Mouse (Mus musculus) heart, postnatal 4 days (tissue): ENCODE measurements around the gene Ntn1. TPM values are rescaled to one million over a fixed set of nuclear protein-coding genes. Genes with fewer than 3 reads are reported as not detected.
A peak's percentile ranks its signal among the peaks of the same experiment; 100 is the strongest.

Source experiments
- DNase-seq: peaks from one replicate; pipeline ENCODE4 v3.0.0; 2021
- total RNA-seq, 2 experiments: library from RNA; stranded (reverse); gene quantifications; 2 replicates each; pipeline ENCODE4 v1.2.3; 2021

The Ntn1 gene
- total RNA-seq, 2 experiments from 2014 or later = 85.3 to 101 TPM

DNA sequence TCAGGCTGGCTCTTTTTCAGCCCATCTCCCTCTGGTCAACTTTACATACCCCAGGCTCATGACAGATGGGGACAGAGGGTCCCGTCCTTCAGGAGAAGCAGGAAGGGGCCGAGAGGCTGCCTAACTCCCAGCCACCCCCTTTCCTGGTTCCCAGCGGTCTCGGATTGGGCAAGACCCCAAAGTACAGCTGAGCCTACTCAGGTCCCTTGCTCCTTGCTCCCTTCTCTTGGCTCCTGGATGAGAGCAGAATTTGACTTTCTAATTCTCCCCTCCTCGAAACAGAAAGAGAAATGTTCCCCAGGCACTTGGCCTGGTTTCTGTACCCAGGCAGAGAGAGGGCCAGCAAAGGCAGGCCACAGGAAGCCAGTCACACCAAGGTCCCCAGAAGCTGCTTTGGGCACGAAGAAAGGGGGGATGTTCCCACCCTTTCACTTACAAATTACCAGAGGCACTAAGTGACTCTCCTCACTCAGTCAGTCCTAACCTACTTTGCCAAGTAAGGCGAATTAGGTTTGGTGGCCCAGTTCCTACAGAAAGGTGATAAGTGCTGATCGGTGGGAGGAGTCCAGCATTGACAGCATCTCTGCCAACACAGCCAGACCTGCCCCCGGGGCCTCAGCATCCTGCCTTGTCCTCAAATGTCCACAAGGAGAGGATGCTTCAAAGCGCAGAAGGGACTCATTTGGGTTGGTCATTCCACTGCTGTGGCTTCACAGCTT lies 70.1 kb downstream of the Ntn1 start:
- no peak for DNase-seq

DNA sequence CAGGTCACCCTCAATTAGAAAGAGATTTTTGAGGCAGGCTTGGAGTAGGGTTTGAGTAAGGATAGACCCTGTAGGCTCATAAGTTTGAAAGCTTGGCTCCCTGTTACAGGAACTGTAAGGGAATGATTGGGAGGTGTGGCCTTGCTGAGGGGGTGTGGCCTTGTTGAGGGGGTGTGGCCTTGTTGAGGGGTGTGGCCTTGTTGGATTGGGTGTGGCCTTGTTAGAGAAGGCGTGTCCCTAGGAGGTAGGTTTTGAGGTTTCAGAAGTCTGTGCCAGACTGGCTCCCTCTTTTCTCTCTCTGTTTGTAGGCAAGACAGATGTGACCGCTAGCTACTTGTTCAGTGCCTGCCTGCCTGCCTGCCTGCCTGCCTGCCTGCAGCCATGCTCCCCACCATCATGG lies 75.8 kb downstream of the Ntn1 start:
- no peak for DNase-seq

DNA sequence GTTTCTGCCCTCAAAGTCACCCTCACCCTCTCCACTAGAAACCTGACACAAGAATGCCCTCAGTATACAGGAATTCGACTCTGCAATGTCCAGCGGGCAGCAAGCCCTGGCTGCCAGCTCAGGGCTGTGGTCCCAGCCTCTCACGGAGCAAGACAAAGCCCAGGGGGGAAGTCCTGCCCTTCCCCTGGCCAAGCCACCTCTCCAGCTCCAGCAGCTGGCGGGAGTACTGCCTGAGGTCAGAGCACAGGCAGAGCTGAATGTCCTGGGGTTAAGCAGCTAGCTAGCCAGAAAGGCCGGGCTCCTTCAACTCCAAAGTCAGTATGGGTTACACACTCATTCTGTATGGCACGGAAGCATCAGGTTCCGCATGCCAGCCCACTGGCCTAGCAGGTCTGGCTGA lies 79.2 kb downstream of the Ntn1 start:
- DNase-seq = peak; percentile 59

DNA sequence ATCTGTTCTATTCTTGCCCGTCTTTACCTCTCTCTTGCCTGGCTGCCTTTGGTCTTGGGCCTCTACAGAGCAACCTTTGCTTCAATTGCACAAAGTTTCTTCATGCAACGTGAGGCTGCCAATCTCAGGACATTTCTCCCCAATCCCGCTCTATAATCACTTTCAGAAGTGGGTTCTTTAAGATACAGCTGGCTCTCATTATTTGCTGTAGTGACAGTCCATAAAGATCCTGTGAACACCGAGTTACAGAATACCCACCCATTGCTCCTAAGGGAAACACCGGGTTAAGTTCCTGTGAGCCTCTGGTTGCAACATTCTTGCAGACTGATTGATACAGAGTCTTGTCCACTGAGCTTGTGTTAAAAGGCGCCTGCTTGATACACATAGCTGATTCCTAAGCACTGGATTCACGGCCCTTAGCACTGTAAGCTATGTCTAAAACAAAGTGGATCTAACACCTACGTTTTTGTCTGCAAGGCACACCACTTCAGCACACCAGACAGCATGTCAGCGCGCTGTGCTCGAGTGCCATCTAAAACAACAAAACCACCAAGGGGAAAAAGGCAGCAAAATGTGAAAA lies 85.0 kb downstream of the Ntn1 start:
- no peak for DNase-seq

DNA sequence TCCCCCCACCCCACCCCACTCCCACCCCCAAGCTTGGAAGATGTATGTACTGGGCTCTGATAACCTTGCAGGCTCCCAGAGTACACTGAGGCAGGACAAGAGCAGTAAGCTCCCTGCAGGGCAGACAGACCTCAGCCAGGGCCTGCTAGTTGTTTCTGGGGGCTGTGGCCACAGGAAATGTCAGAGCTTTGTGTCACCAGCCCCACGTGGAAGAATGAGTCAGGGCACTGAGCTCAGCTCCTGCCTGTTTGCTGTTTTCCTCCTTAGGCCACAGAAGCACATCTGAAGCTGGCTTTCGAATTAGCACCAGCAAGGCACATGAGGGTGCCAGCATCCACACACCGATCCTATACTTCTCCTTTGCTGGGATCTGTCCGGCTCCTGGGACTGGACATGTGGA lies 86.8 kb downstream of the Ntn1 start:
- no peak for DNase-seq

DNA sequence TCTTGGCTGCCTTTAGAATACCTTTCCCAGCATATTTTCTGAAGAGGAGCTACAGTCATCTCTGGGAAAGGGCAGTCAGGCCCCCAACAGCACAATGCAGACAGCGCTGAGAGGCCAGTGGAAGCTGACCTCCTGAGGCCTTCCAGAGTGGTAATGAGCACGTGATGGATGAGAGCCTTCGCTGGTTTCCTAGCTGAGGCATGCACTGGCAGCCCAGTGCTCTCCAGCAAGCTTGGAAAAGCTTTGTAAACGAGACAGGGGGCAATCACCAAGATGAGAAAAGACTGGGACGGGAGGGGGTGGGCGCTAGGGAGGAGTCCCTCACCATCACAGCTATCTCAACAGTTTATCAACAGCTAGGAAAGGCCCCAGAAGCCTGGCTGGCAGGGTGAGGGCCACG lies 87.6 kb downstream of the Ntn1 start:
- DNase-seq = no peak

DNA sequence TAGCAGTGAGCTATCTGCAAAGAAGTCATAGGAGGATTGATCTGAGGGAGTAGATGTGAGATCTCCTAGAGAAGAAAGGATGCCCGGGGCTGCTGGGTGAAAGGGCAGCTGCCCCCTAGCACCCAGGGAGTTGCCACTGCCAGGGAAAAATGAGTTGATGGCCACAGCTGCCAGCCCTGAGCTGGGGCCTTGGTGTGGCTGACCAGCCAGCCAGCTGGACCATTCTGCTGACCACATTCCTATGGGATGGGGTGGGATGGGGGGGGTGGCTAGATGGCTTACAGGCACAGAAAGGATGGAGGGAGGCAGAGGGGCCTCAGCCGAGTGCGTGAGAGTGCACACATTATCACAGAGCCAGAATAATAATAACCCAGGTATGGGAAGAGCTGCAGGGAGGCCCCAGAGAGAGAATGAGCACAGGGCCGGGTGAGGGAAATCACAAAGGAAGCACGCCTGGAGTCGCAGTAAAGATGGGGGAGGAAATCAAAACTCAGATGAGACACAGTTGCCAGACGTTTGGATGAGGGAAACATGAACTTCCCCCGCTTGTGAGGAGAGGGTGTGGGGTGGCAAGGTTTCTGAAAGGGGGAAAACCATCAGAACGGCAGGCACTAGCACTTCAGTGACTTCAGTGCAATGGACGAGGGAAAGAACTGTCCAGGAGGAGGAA lies 91.6 kb downstream of the Ntn1 start:
- DNase-seq = no peak

DNA sequence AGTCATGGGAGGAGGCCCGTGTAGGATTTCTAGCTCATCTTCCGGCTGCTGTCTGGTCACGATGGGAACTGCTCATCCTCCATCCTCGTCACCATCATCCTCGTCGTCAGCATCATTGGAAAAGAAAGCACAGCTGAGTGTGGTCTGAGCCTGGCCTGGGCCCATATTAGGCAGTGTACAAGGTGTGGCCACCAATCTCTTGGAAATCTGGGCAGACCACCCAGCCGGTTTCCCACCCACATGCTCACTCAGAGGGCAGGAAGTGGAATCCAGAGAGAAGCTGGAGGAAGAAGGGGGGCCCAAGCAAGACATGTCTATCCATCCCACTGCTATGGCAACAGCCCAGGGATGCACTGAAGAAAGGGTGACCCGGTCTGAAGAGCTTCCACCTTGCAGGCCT lies 94.6 kb downstream of the Ntn1 start:
- DNase-seq = no peak

DNA sequence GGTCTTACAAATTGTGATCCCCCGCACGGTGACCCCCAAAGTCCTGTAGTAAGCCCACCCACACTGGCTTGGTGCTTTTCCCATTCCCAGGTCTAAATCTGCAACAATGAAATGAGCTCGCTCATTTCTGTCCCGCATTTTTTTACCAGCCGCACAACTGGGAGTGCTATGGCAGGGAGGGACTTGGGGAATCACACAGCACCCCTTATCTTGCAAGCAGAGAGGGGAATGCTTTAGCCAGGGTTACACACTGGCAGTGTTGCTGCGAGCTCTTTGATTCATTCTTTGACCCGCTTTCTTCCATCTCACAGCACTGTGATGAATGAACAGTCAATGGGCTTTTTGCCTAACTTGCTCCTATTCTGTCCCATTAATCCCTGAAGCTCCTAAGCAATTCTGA lies 98.3 kb downstream of the Ntn1 start:
- DNase-seq = no peak

DNA sequence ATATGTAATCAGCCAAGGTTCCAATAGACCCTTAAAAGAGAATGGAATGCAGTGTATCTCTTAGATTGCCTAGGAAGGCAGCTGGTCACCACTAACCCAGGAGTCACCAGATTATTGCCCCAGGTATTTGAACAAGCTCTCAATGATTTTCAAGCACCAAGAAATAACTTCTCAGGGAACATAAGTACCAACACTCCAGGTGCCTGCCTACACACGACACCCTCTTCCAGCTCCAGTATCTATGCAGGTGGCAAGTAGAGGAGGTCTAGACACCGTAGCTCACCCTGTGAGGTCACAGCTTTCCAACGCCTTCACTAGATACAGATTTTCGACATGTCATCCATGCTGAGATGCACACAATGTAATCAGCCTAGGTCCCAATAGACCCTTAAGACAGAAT lies 99.0 kb downstream of the Ntn1 start:
- DNase-seq = no peak

DNA sequence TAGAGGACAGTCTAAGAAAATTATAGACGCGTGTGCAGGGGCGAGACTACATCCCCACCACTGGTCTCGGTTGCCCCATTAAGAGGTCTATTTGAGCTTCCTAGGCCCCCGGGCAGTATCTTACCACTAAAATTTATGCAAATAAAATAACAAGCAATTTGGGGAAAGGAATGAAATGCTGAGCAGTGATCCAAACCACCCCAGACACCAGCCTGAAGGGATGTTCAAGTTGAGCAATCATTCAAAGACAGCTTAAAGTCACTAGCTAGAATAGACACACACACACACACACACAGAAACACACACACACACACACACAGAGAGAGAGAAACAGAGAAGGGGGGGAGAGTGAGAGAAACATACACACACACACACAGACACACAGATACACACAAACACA lies 105.1 kb downstream of the Ntn1 start:
- no peak for DNase-seq

DNA sequence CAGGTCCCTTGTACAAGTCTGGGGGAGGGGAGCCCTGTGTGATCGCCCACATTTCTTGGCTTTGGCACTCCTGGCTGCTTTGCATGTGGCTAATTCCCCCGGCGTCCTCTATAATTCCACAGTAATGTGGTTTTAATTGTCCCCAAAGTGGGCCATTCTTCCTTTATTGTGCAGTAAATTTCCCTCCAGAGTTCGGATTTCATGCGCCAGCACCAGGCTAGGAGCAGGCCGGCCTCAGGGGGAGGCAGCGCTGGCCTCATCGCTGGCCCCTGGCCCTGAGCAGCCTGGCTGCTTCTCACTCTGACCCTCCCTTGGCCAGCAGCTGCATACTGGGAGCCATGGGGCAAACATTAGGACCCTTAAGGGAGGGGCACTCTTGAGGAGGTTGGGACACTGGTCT lies 110.0 kb downstream of the Ntn1 start:
- no peak for DNase-seq

DNA sequence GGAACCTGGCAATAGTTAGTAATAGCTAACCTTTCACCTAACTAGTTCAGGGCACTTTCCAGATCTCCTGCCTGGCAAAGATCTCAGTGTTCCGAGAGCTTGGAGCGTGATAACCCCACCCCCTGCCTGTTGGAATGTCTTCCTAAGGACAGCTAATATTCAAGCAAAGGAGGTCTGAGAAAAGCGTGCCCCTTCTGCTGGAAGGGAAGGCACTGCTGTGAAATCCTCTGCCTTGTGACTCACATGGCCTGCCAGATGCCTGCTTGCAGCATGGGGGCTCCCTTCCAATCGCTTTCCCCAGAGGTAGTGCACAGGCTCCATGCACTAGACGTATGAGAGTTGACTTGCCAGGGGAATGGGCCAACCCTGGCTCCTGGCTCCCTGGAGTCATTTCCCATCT lies 113.3 kb downstream of the Ntn1 start:
- peak; percentile 13 for DNase-seq

DNA sequence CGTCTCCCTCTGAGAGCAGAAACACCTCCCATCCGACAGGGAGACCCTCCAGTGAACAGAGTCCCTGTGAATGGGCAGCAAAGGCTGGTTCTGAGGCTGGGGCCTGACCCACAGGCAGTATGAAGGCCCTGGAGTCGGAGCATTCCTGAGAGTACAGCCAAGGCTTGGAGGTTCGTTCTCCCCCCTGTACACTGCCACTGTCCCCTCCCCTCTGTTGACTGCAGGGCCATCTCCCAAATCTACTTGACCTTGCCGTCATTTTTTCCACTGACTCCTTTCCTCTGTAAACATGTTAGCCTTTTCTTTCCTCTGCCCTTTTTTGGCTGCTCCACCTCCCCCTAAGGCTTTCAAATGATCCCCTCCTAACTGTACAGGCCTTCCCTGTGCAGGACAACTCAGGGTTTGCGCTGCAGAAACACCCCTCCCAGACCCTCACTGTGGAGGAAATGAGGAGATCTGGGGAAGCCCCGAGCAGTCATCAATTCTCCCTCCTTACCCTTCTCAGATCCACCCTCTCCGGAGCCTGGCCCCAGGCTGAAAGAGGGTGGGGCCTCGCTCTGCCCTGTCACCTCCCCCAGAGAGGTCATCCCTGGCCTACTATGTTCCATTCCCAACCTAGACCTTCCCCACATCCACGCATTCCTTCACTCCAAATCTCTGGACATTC lies 114.3 kb downstream of the Ntn1 start:
- peak; percentile 27 for DNase-seq

DNA sequence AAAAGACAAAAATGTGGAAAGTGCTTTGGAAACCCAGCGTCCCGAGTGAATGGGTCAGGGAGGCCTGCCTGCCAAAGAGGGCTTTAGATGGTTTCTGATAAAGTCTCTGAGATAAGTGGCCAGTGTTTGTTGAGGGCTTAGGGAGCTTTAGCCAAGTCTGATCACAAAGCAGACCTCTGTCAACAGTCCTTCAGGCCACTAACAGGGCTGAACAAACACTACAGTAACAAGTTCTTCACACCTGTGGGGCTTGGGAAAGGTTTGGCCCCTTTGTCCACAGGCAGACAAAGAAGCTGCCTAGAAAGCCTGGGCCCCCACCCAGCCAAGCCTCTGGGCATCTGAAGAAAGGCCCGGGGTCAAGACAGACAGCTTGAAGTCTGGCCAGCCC lies 114.9 kb downstream of the Ntn1 start:
- no peak for DNase-seq

DNA sequence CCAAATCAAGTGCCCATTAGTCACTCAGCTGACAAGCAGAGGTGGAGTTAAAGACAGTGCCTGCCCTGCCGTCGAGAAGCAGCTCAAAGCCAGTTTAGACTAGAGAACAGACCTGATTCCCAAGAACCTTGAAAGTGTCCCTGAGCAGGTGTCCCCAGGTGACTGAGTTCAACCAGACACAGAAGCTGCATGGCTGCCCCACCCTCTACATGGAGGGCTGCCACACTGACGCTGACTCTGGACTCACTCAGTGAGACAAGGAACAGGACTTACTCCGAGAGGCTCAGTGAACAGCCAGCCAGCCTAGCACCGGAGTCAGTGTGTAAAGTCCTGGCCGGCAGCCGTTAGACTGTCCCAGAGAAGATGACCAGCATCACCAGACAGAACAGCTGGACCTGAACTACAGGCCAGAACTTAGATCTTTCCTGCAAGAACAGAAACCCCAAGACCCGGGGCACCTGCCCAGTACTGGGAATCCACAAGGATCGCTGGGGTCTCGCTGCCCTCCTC lies 120.6 kb downstream of the Ntn1 start:
- DNase-seq = no peak

DNA sequence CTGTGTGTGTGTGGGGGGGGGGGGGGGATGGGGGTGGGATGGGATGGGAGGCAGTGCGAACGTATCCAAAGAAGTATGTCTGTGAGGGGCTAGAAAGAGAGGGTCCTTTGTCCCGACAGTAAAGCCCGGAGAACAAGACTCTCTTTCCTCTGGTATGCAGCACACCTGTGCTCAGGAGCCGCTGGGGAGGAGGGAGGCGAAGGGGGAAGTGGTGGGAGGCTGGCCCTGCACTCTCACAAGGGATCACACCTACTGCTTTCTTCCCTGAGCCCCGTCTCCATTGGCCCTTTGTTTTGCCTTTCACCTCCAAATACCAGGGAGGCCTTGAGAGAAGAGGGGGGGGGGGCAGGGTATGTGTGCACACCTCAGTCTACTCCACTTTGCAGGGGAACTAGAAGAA lies 123.7 kb downstream of the Ntn1 start:
- DNase-seq = no peak

DNA sequence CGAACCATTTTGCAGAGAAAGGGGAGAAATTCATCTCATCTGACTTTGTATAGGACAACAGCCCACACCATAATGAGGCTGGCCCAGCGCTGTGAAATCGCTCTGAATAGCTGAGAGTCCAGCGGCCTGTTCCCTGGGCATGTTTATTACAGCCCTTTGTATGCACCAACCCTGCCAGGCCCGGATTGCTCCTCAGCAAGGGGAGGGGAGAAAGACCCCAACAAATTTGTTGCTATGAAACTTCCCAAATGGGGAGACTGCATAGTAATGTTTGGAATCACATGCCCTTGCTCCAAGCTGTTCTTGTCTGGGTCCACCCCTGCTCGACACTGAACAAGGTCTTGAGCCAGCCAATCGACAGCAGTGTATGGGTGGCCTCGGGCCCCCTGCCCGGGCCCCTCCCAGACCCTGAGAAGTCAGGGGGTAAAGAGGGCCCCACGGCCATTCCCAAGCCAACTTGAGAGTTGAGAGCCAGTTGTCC lies 126.3 kb downstream of the Ntn1 start:
- no peak for DNase-seq

DNA sequence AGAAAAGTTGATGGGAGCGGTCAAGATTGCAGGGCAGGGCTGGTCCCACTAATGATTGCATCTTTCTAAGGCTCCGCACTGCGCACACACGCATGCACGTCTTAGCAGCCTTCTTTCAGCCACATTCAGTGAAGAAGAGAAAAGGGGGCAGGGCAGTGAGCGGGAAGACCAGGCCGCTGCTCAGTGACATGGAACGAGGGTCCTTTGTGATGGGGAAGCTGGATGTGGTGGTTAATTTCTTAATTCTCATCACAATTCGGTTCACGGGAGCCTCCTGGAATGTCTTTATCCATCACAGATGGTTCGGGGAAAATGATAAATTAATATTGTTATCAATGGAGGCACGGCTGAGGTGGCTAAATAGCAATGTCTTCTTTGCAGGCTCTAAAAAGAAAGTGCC lies 126.8 kb downstream of the Ntn1 start:
- no peak for DNase-seq

DNA sequence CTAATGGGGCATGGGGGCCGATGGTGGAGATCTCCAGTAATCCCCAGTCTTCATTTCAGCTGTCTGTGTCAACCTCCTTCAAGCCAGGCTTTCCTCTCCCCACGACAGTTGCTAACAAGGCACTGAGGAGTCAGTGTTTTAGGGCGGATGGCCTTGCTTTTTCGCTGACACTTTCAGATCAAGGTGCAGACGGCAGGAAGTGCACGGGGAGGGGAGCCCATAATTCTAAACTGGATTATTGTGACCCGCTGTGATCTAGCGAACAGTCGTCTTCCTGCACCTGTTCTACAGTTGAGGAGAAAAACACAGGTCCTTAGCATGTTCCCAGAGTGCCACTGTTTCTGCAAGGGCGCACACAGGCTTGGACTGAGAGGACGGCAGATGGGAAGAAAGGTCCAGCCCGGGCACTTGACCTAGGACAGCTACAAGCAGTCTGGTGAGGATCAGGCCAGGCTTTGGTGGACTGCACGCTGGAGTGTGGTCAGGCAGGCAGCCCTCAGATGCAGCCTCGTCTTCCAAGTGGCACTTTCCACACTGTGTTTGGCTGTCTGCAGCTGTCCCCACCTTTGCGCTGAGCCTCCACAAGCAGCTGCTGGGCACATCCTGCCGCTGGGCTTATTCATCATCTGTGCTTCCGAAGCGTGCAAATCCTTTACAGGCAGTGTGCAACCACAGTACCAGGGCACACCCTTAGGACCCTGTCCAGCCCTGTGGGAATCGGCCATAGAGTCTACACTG lies 129.7 kb downstream of the Ntn1 start:
- no peak for DNase-seq

DNA sequence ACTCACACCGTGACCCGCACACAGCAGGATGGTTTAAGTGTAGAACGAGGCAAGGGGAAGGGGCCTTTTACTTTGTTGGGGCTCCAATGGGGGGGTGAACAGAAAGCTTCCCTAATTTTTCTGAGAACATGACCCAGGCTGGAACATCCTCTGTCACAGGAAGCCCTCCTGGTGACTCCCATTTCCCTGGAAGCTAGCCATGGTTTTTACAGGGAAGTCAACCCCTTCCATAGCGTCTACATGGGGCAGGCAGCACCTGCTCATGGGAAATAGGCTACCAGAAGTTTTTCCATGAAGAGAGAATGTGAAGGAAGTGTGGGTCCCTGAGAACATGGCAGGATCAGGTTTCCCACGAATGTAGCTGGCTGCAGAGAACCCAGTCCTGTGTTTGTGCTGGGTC lies 136.3 kb downstream of the Ntn1 start:
- DNase-seq = no peak

DNA sequence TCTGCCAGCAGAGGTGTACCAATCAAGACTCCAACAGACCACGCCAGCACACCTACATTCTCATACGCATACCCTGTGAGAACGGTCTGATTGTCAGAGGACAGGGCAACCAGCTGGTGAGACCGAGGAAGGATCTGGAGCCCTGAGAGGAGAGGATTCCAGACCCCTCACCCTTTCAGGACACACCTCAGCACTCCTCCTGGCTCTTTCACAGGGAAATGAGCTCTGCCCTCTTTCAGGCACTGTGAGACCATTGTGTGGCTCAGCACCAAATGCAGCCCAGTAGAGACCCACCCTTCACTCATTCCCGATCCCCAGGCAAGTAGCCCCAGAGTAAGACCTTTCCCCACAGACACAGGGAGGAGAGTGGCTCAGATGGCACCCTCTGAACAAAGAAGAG lies 137.5 kb downstream of the Ntn1 start:
- DNase-seq = no peak
